Mouse (Mus musculus) midbrain, embryonic 11.5 days (tissue): ENCODE data around the gene Lrsam1. TPM values are rescaled to one million over a fixed set of nuclear protein-coding genes. Genes with fewer than 3 reads are reported as not detected.

ENCODE experiments used
- ATAC-seq: fragments of 200-750 bp; cut with Nextera tagmentation; 2 replicates; pipeline ENCODE4 v1.8.0; 2017; ENCODE audit warnings: moderate TSS enrichment, moderate library complexity; ENCODE audit not compliant: low FRiP score
- DNase-seq: peaks from one replicate; pipeline ENCODE4 v3.0.0; 2015; ENCODE audit warnings: low spot score; ENCODE audit errors: missing footprints
- H3K27ac ChIP-seq: fragments of 300-500 bp; sonication (generic); 2 replicates; pipeline ENCODE4 v1.5.1; 2014; ENCODE audit warnings: low read depth, low read length
- H3K27me3 ChIP-seq: fragments of 300-500 bp; sonication (generic); 2 replicates; pipeline ENCODE4 v1.6.1; 2014; ENCODE audit warnings: mild to moderate bottlenecking, low read length, moderate library complexity, mixed read lengths; ENCODE audit not compliant: control insufficient read depth, insufficient read depth
- H3K36me3 ChIP-seq: fragments of 300-500 bp; sonication (generic); 2 replicates; pipeline ENCODE4 v1.6.1; 2014; ENCODE audit warnings: mild to moderate bottlenecking, low read length, moderate library complexity, mixed read lengths; ENCODE audit not compliant: control insufficient read depth, insufficient read depth
- H3K4me1 ChIP-seq: fragments of 300-500 bp; sonication (generic); 2 replicates; pipeline ENCODE4 v1.6.1; 2014; ENCODE audit warnings: low read length; ENCODE audit not compliant: control insufficient read depth, insufficient read depth
- H3K4me2 ChIP-seq: fragments of 300-500 bp; sonication (generic); 2 replicates; pipeline ENCODE4 v1.6.1; 2014; ENCODE audit warnings: mild to moderate bottlenecking, moderate library complexity
- H3K4me3 ChIP-seq: fragments of 300-500 bp; sonication (generic); 2 replicates; pipeline ENCODE4 v1.5.1; 2014; ENCODE audit warnings: low read depth, low read length
- H3K9ac ChIP-seq: fragments of 300-500 bp; sonication (generic); 2 replicates; pipeline ENCODE4 v1.6.1; 2014; ENCODE audit warnings: low read length
- H3K9me3 ChIP-seq: fragments of 300-500 bp; sonication (generic); 2 replicates; pipeline ENCODE4 v1.6.1; 2016; ENCODE audit warnings: low read length; ENCODE audit not compliant: control insufficient read depth
- WGBS: fragments of 180-500 bp; shearing (Covaris S2); extraction: QIAGEN DNeasy Blood & Tissue Kit; methylation state at CpG from one replicate; pipeline ENCODE4 v1.1.7; 2014; 5-methylcytosine and 5-hydroxymethylcytosine counted together
- polyA plus RNA-seq: library from polyadenylated mRNA; unstranded; fragments of >200 nt; fragmentation: Nextera tagmentation; extraction: Ambion mirVana; gene quantifications from 2 replicates; pipeline ENCODE4 v1.2.1, GENCODE M21; 2014

Gene Lrsam1
- polyA plus RNA-seq, 1 experiment from 2014 or later, result 9.2 TPM

GRCm38 (mm10) chr2:32911639-32912182, 49.7 kb downstream of the Lrsam1 start:
- no peak overlapping the region for H3K4me3 ChIP-seq
- no peaks in the 10 kb centered on the region for H3K9me3 ChIP-seq
- H3K27me3 ChIP-seq, result no peaks in the 10 kb centered on the region
- WGBS, result 86% methylated on average over 7 of the region's 7 CpGs
- no peaks in the 10 kb centered on the region for H3K36me3 ChIP-seq
- no peak overlapping the region for H3K27ac ChIP-seq
- peaks cover 15% of the 10 kb centered on the region for H3K4me1 ChIP-seq
- H3K4me2 ChIP-seq, result no peak overlapping the region
- DNase-seq (no peak), ATAC-seq (no peak)
- no peak overlapping the region for H3K9ac ChIP-seq

- no peaks in the 10 kb centered on the region for H3K36me3 ChIP-seq
- no peaks in the 10 kb centered on the region for H3K9me3 ChIP-seq
- no peak for DNase-seq
- H3K4me1 ChIP-seq, result peaks cover 17% of the 10 kb centered on the region
- 46% methylated on average over 11 of the region's 11 CpGs for WGBS
- ATAC-seq, result no peak
- no peak overlapping the region for H3K9ac ChIP-seq
- no peak overlapping the region for H3K4me3 ChIP-seq
- H3K27ac ChIP-seq, result peak overlapping the region; percentile 59; the same call in 1 of the 2 replicates
- H3K27me3 ChIP-seq, result no peaks in the 10 kb centered on the region
- H3K4me2 ChIP-seq, result peak overlapping the region; percentile 23
Observed at GRCm38 (mm10) chr2:32908796-32909195, 52.6 kb downstream of the Lrsam1 start.

- H3K27me3 ChIP-seq, result no peaks in the 10 kb centered on the region
- WGBS, result 0% methylated on average over 6 of the region's 6 CpGs
Observed at GRCm38 (mm10) chr2:32908272-32908671, 53.1 kb downstream of the Lrsam1 start.

GRCm38 (mm10) chr2:32907442-32907841, 54.0 kb downstream of the Lrsam1 start:
- Histone ChIP-seq H3K4me2 (no peak overlapping the region), H3K27me3 (no peaks in the 10 kb centered on the region), H3K9ac (no peak overlapping the region), H3K36me3 (no peaks in the 10 kb centered on the region), H3K9me3 (no peaks in the 10 kb centered on the region), H3K4me3 (no peak overlapping the region), H3K4me1 (peaks cover 17% of the 10 kb centered on the region), H3K27ac (0 out of 2 replicates have a peak overlapping the region, but pooled peaks have one; percentile 25)
- no peak for ATAC-seq
- no peak for DNase-seq
- 58% methylated on average over 8 of the region's 8 CpGs for WGBS

More at GRCm38 (mm10) chr2:32908272-32908671, 53.1 kb downstream of the Lrsam1 start:
- Histone ChIP-seq H3K4me1 (peaks cover 17% of the 10 kb centered on the region), H3K9ac (peak overlapping the region; percentile 44), H3K9me3 (no peaks in the 10 kb centered on the region), H3K27ac (peak overlapping the region; percentile 59), H3K36me3 (no peaks in the 10 kb centered on the region), H3K4me2 (peak overlapping the region; percentile 23), H3K4me3 (no peak overlapping the region)
- DNase-seq (peak; percentile 90), ATAC-seq (peak; percentile 69)

GRCm38 (mm10) chr2:32905297-32905696, 56.1 kb downstream of the Lrsam1 start:
- H3K4me1 ChIP-seq, result peaks cover 17% of the 10 kb centered on the region
- H3K4me3 ChIP-seq, result no peak overlapping the region
- H3K27me3 ChIP-seq, result no peaks in the 10 kb centered on the region
- no peak for ATAC-seq
- no peak overlapping the region for H3K27ac ChIP-seq
- no peak overlapping the region for H3K4me2 ChIP-seq
- 79% methylated on average over 8 of the region's 8 CpGs for WGBS
- H3K9me3 ChIP-seq, result no peaks in the 10 kb centered on the region
- H3K36me3 ChIP-seq, result no peaks in the 10 kb centered on the region
- no peak overlapping the region for H3K9ac ChIP-seq
- no peak for DNase-seq

GRCm38 (mm10) chr2:32904637-32905036, 56.8 kb downstream of the Lrsam1 start:
- no peak for DNase-seq
- H3K4me3 ChIP-seq, result no peak overlapping the region
- no peak for ATAC-seq
- H3K27ac ChIP-seq, result no peak overlapping the region
- no peaks in the 10 kb centered on the region for H3K27me3 ChIP-seq
- no peak overlapping the region for H3K9ac ChIP-seq
- H3K9me3 ChIP-seq, result no peaks in the 10 kb centered on the region
- no peaks in the 10 kb centered on the region for H3K36me3 ChIP-seq
- H3K4me1 ChIP-seq, result peaks cover 17% of the 10 kb centered on the region
- WGBS, result 94% methylated on average over 5 of the region's 5 CpGs
- H3K4me2 ChIP-seq, result no peak overlapping the region

GRCm38 (mm10) chr2:32903470-32903869, 57.9 kb downstream of the Lrsam1 start:
- H3K9me3 ChIP-seq, result no peaks in the 10 kb centered on the region
- no peak overlapping the region for H3K9ac ChIP-seq
- DNase-seq (no peak), ATAC-seq (no peak)
- no peak overlapping the region for H3K27ac ChIP-seq
- no peak overlapping the region for H3K4me2 ChIP-seq
- H3K4me1 ChIP-seq, result peaks cover 13% of the 10 kb centered on the region
- H3K27me3 ChIP-seq, result no peaks in the 10 kb centered on the region
- no peak overlapping the region for H3K4me3 ChIP-seq
- H3K36me3 ChIP-seq, result no peaks in the 10 kb centered on the region
- WGBS, result 94% methylated on average over 4 of the region's 4 CpGs

- no peak for DNase-seq
Observed at GRCm38 (mm10) chr2:32902126-32902525, 59.3 kb downstream of the Lrsam1 start.

GRCm38 (mm10) chr2:32898983-32899382, 62.4 kb downstream of the Lrsam1 start:
- WGBS, result 88% methylated on average over 7 of the region's 7 CpGs
- Histone ChIP-seq H3K4me1 (peaks cover 9% of the 10 kb centered on the region), H3K9ac (no peak overlapping the region), H3K27me3 (no peaks in the 10 kb centered on the region), H3K36me3 (no peaks in the 10 kb centered on the region), H3K27ac (no peak overlapping the region), H3K9me3 (no peaks in the 10 kb centered on the region), H3K4me3 (no peak overlapping the region), H3K4me2 (no peak overlapping the region)
- no peak for DNase-seq
- ATAC-seq, result no peak

More at GRCm38 (mm10) chr2:32902126-32902525, 59.3 kb downstream of the Lrsam1 start:
- Histone ChIP-seq H3K9ac (no peak overlapping the region), H3K9me3 (no peaks in the 10 kb centered on the region), H3K4me3 (no peak overlapping the region), H3K27ac (no peak overlapping the region), H3K27me3 (no peaks in the 10 kb centered on the region), H3K4me1 (peaks cover 3% of the 10 kb centered on the region; the same call in 1 of the 2 replicates), H3K4me2 (no peak overlapping the region), H3K36me3 (no peaks in the 10 kb centered on the region)
- WGBS, result 91% methylated on average over 9 of the region's 9 CpGs
- ATAC-seq, result no peak
